Mouse (Mus musculus) liver, postnatal 0 days (tissue): ENCODE data around the gene Nol11.

Experiments used
- CTCF ChIP-seq: sonication (generic); IDR thresholded peaks from 2 replicates; pipeline ENCODE4 v1.5.1; 2016; ENCODE audit warnings: antibody characterized with exemption, low read depth
- EP300 ChIP-seq: IDR thresholded peaks from 2 replicates; pipeline ENCODE4 v1.6.1; 2016; ENCODE audit warnings: antibody characterized with exemption, low read depth, mild to moderate bottlenecking

GRCm38 (mm10) chr11:107117789-107118188 lies 71.4 kb downstream of the Nol11 start:
- TF ChIP-seq CTCF (no peak), EP300 (no peak)
